Mouse (Mus musculus) limb, embryonic 13.5 days (tissue): ENCODE measurements around the gene Rpl12. TPM values are rescaled to one million over a fixed set of nuclear protein-coding genes. Genes with fewer than 3 reads are reported as not detected.
"Not testable (repeated sequence)": the region's sequence is repeated elsewhere in the genome, so short reads cannot be mapped to it uniquely, and the experiment has no call there.

Experiments
- ATAC-seq: fragments of 200-750 bp; cut with Nextera tagmentation; 2 replicates; pipeline ENCODE4 v1.8.0; 2017; ENCODE audit warnings: low read depth, moderate number of reproducible peaks, moderate TSS enrichment; ENCODE audit not compliant: low FRiP score
- H3K27ac ChIP-seq: fragments of 300-500 bp; sonication (generic); 2 replicates; pipeline ENCODE4 v1.5.1; 2015; ENCODE audit warnings: inconsistent platforms, mild to moderate bottlenecking, moderate library complexity
- H3K27me3 ChIP-seq: fragments of 300-500 bp; sonication (generic); 2 replicates; pipeline ENCODE4 v1.6.1; 2015; ENCODE audit warnings: mild to moderate bottlenecking, inconsistent platforms
- H3K36me3 ChIP-seq: fragments of 300-500 bp; sonication (generic); 2 replicates; pipeline ENCODE4 v1.6.1; 2015; ENCODE audit warnings: inconsistent platforms, mild to moderate bottlenecking, moderate library complexity
- H3K4me1 ChIP-seq: fragments of 300-500 bp; sonication (generic); 2 replicates; pipeline ENCODE4 v1.6.1; 2015; ENCODE audit warnings: inconsistent platforms
- H3K4me2 ChIP-seq: fragments of 300-500 bp; sonication (generic); replicated peaks from 2 replicates; pipeline ENCODE4 v1.6.1; 2015; ENCODE audit warnings: inconsistent platforms, mild to moderate bottlenecking, moderate library complexity
- H3K4me3 ChIP-seq: fragments of 300-500 bp; sonication (generic); 2 replicates; pipeline ENCODE4 v1.5.1; 2015; ENCODE audit warnings: moderate library complexity, mild to moderate bottlenecking, inconsistent platforms
- H3K9ac ChIP-seq: fragments of 300-500 bp; sonication (generic); 2 replicates; pipeline ENCODE4 v1.6.1; 2015; ENCODE audit warnings: mild to moderate bottlenecking, inconsistent platforms
- H3K9me3 ChIP-seq: fragments of 300-500 bp; sonication (generic); 2 replicates; pipeline ENCODE4 v1.6.1; 2016; ENCODE audit warnings: inconsistent platforms
- WGBS: fragments of 180-500 bp; shearing (Covaris S2); methylation state at CpG from one replicate; pipeline ENCODE4 v1.1.7; 2015; 5-methylcytosine and 5-hydroxymethylcytosine counted together
- polyA plus RNA-seq: library from polyadenylated mRNA; unstranded; fragments of >200 nt; fragmentation: Nextera tagmentation; extraction: Ambion mirVana; gene quantifications from 2 replicates; pipeline ENCODE4 v1.2.1, GENCODE M21; 2015

Rpl12 gene
- polyA plus RNA-seq, 1 experiment from 2014 or later, result 159 TPM

- WGBS, result 66% methylated on average over 13 of the region's 13 CpGs
- H3K4me3 ChIP-seq, result no peak overlapping the region
- H3K4me2 ChIP-seq, result no peak overlapping the region
- H3K27me3 ChIP-seq, result no peaks in the 10 kb centered on the region
- no peaks in the 10 kb centered on the region for H3K36me3 ChIP-seq
- H3K27ac ChIP-seq, result no peak overlapping the region
- ATAC-seq, result no peak
- no peak overlapping the region for H3K9ac ChIP-seq
- no peaks in the 10 kb centered on the region for H3K4me1 ChIP-seq
- no peaks in the 10 kb centered on the region for H3K9me3 ChIP-seq
Observed at GRCm38 (mm10) chr2:32990167-32990832, 28.9 kb downstream of the Rpl12 start.

- Histone ChIP-seq H3K27ac (no peak overlapping the region), H3K4me3 (no peak overlapping the region), H3K4me2 (no peak overlapping the region), H3K9ac (no peak overlapping the region), H3K4me1 (no peaks in the 10 kb centered on the region), H3K9me3 (no peaks in the 10 kb centered on the region), H3K36me3 (no peaks in the 10 kb centered on the region), H3K27me3 (no peaks in the 10 kb centered on the region)
- ATAC-seq, result no peak
- 66% methylated on average over 6 of the region's 6 CpGs for WGBS
Observed at GRCm38 (mm10) chr2:32992130-32992529, 30.8 kb downstream of the Rpl12 start.

GRCm38 (mm10) chr2:32997081-32997480 is 35.7 kb downstream of the Rpl12 start:
- Histone ChIP-seq H3K4me3 (no peak overlapping the region), H3K27ac (no peak overlapping the region), H3K4me2 (no peak overlapping the region), H3K4me1 (no peaks in the 10 kb centered on the region), H3K36me3 (no peaks in the 10 kb centered on the region), H3K27me3 (no peaks in the 10 kb centered on the region), H3K9me3 (no peaks in the 10 kb centered on the region), H3K9ac (no peak overlapping the region)
- ATAC-seq, result no peak
- WGBS, result 74% methylated on average over 6 of the region's 6 CpGs

DNA sequence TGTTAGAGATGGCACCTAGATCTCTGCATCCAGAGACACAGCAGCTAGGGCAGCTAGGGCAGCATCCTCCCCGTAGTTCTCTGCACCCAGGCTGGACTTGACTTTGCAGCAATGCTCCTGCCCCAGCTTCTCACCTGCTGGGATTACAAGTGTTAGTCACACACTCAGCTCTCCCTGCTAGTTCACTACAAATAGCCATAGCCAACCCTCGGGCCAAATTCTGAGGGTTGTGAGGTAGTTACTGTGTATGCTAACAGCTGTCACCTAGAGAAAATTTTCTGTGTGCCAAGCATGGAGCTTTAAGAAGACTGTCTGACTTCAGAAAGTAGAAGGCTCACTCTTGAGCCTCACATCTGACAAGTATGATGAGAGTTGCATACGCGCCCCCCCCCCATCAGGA is 36.4 kb downstream of the Rpl12 start:
- 79% methylated on average over 4 of the region's 4 CpGs for WGBS
- Histone ChIP-seq H3K27me3 (no peaks in the 10 kb centered on the region), H3K4me2 (no peak overlapping the region)

DNA sequence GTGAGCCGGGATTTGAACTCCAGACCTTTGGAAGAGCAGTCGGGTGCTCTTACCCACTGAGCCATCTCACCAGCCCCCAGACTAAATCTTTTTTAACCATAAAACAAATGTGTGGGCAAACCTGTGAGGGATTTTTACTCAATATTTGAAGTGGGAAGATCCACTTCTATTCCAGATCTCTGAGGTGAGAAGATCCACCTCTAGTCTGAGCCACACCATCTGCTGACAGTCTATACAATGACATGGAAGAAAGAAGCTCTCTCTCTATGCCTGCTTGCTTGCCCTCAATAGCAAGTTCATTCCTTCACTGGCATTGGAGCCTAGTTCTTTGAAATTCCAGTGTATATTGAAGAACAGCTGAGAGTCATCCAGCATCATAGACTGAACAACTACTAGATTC is 38.4 kb downstream of the Rpl12 start:
- Histone ChIP-seq H3K4me2 (no peak overlapping the region), H3K9ac (no peak overlapping the region), H3K27ac (no peak overlapping the region), H3K36me3 (peaks cover 8% of the 10 kb centered on the region; the same call in 1 of the 2 replicates), H3K9me3 (no peaks in the 10 kb centered on the region), H3K4me1 (no peaks in the 10 kb centered on the region), H3K4me3 (no peak overlapping the region), H3K27me3 (no peaks in the 10 kb centered on the region)
- ATAC-seq, result no peak
- WGBS, result 84% methylated on average over 2 of the region's 2 CpGs

More for the DNA sequence above, 36.4 kb downstream of the Rpl12 start:
- Histone ChIP-seq H3K9me3 (no peaks in the 10 kb centered on the region), H3K4me1 (no peaks in the 10 kb centered on the region), H3K4me3 (no peak overlapping the region), H3K27ac (no peak overlapping the region), H3K9ac (no peak overlapping the region), H3K36me3 (no peaks in the 10 kb centered on the region)
- no peak for ATAC-seq

DNA sequence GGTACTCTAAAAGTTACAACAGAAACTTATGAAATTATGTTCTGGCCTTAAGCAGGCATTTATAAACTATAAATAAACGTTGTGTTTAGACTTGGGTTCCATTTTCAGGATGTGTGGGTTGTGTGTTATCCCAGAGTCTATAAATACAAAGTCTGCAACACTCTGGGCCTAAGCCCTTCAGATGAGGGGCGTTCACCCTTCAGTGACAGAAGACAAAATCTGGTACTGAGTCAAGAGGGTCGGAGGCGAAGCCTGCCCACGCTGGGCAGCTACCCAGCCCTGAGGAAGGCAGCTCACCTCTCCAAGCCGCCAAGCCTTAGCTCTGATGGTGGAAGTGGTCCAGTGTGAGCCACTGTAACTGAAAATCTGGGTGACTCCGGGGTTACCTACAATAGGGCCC is 40.8 kb downstream of the Rpl12 start:
- H3K9me3 ChIP-seq, result no peaks in the 10 kb centered on the region
- no peak overlapping the region for H3K9ac ChIP-seq
- ATAC-seq, result no peak
- no peak overlapping the region for H3K4me3 ChIP-seq
- WGBS, result 87% methylated on average over 7 of the region's 7 CpGs
- peaks cover 17% of the 10 kb centered on the region for H3K36me3 ChIP-seq
- no peak overlapping the region for H3K27ac ChIP-seq
- no peaks in the 10 kb centered on the region for H3K27me3 ChIP-seq
- no peaks in the 10 kb centered on the region for H3K4me1 ChIP-seq
- no peak overlapping the region for H3K4me2 ChIP-seq

- no peaks in the 10 kb centered on the region for H3K9me3 ChIP-seq
- H3K27me3 ChIP-seq, result no peaks in the 10 kb centered on the region
- no peak overlapping the region for H3K9ac ChIP-seq
- peaks cover 18% of the 10 kb centered on the region for H3K36me3 ChIP-seq
- ATAC-seq, result no peak
- no peak overlapping the region for H3K27ac ChIP-seq
- WGBS, result 72% methylated on average over 5 of the region's 5 CpGs
- H3K4me3 ChIP-seq, result no peak overlapping the region
- H3K4me2 ChIP-seq, result no peak overlapping the region
- H3K4me1 ChIP-seq, result no peaks in the 10 kb centered on the region
Observed at GRCm38 (mm10) chr2:33005041-33005440, 43.7 kb downstream of the Rpl12 start.

GRCm38 (mm10) chr2:33009055-33009454 is 47.7 kb downstream of the Rpl12 start:
- not testable (repeated sequence) for H3K9me3 ChIP-seq, H3K4me2 ChIP-seq
- 85% methylated on average over 4 of the region's 4 CpGs for WGBS

DNA sequence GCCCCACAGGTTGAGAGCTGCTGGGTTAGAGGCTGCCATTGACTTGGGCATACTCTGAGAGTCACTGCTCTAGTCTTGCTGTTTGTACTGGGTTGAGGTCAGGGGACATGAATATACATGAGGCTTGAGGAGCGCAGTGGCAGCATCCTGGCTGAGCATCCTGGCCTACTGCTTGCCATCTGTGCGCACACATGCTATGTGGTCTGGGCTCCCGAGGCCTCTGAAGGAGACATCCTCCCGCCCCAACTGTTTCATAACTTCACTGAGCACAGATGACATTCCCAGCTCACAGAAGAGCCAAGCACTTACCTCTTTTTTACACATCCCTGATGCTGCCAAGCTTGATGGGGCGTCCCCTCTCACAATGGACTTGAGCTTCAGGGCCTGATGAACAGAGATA is 53.5 kb downstream of the Rpl12 start:
- Histone ChIP-seq H3K27ac (no peak overlapping the region), H3K4me2 (no peak overlapping the region), H3K4me1 (no peaks in the 10 kb centered on the region), H3K4me3 (no peak overlapping the region), H3K36me3 (0 out of 2 replicates have a peak, but pooled peaks cover 2% of the 10 kb centered on the region), H3K9ac (no peak overlapping the region), H3K27me3 (no peaks in the 10 kb centered on the region), H3K9me3 (no peaks in the 10 kb centered on the region)
- 89% methylated on average over 5 of the region's 5 CpGs for WGBS
- no peak for ATAC-seq

More at GRCm38 (mm10) chr2:33009055-33009454, 47.7 kb downstream of the Rpl12 start:
- not testable (repeated sequence) for H3K27me3 ChIP-seq, H3K4me1 ChIP-seq, ATAC-seq, H3K27ac ChIP-seq, H3K9ac ChIP-seq, H3K4me3 ChIP-seq
- peaks cover 16% of the 10 kb centered on the region for H3K36me3 ChIP-seq

Other genes starting within 250 kb of the Rpl12 start
- 106 and 112 TPM in 2 replicates for gene Cdk9, start 248.5 kb upstream of the Rpl12 start, polyA plus RNA-seq
- gene Sh2d3c, start 240.5 kb upstream of the Rpl12 start, polyA plus RNA-seq, result 21.2 and 22.9 TPM in 2 replicates
- gene 6330409D20Rik, start 220.5 kb upstream of the Rpl12 start, polyA plus RNA-seq, result 0.51 TPM in 1 of 2 replicates, not detected in the other
- gene Tor2a, start 204.3 kb upstream of the Rpl12 start, polyA plus RNA-seq, result 72.7 and 74.5 TPM in 2 replicates
- 0.37 and 0.61 TPM in 2 replicates for gene Ttc16, start 185.9 kb upstream of the Rpl12 start, polyA plus RNA-seq
- gene Ptrh1, start 185.8 kb upstream of the Rpl12 start, polyA plus RNA-seq, result 5.2 and 6.7 TPM in 2 replicates
- 1.3 TPM in 2 replicates for gene Cfap157, start 177.1 kb upstream of the Rpl12 start, polyA plus RNA-seq
- 20.8 and 20.9 TPM in 2 replicates for gene Stxbp1, start 114.3 kb upstream of the Rpl12 start, polyA plus RNA-seq
- gene Fam129b, start 85.4 kb upstream of the Rpl12 start, polyA plus RNA-seq, result 48.5 and 55.8 TPM in 2 replicates
- 13.9 and 14.1 TPM in 2 replicates for gene Lrsam1, start 55 bp downstream of the Rpl12 start, polyA plus RNA-seq
- gene Slc2a8, start 20.5 kb downstream of the Rpl12 start, polyA plus RNA-seq, result 27.3 and 28.9 TPM in 2 replicates
- 13.4 and 13.8 TPM in 2 replicates for gene Garnl3, start 170.1 kb downstream of the Rpl12 start, polyA plus RNA-seq